Mouse (Mus musculus): ENCODE results near the gene Nptn.

- TF ChIP-seq CTCF (IDR thresholded peaks at IDR 0.05; ENCODE audit: low read depth, low read length) (no peak), GATA1 (IDR thresholded peaks at IDR 0.05; ENCODE audit: borderline replicate concordance, low read length) (no peak), TAL1 (conservative IDR thresholded peaks at IDR 0.05; ENCODE audit: low read depth, low read length) (no peak), GATA2 (IDR thresholded peaks at IDR 0.05; ENCODE audit: borderline replicate concordance, low read depth, low read length) (no peak)
Measured at GRCm38 (mm10) chr9:58691471-58691870, 109.4 kb downstream of the Nptn start.
